Mouse (Mus musculus) spleen, adult 2 months (tissue): Measurements from ENCODE around the gene Efcc1.

Experiments
- CTCF ChIP-seq: fragments of 200-500 bp; IDR thresholded peaks from 2 replicates; pipeline ENCODE4 v1.5.1; 2011; ENCODE audit warnings: mild to moderate bottlenecking, inconsistent platforms; ENCODE audit not compliant: insufficient read depth, insufficient read length, insufficient replicate concordance; ENCODE audit errors: extremely low read depth
- POLR2A ChIP-seq: fragments of 200-500 bp; IDR thresholded peaks from 2 replicates; pipeline ENCODE4 v1.6.1; 2011; ENCODE audit warnings: low read depth, low read length, inconsistent platforms

DNA sequence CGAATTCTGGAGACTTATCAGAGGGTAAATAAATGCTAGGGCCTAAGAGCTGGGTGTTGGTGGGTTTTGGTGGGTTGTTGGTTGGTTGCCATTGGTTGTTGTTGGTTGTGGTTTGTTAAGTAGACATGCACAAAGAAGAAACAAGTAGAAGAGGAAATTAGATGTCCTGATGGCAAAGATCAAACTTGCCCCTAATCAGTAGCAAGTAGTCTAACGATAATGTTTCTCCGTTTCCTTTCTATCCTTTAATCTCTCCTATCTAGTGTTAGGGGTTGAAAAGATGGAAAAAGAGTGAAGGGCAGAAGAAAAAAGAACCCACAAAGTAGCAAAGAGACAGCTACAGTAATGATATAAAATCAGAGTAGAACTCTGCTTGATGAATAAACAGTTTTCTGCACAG, 14.0 kb downstream of the Efcc1 start:
- no peak for TF ChIP-seq POLR2A
- TF ChIP-seq CTCF = no peak
